Mouse (Mus musculus): Measurements from ENCODE around the gene Tmem252.
A peak's percentile ranks its signal among the peaks of the same experiment; 100 is the strongest.

The Tmem252 gene

DNA sequence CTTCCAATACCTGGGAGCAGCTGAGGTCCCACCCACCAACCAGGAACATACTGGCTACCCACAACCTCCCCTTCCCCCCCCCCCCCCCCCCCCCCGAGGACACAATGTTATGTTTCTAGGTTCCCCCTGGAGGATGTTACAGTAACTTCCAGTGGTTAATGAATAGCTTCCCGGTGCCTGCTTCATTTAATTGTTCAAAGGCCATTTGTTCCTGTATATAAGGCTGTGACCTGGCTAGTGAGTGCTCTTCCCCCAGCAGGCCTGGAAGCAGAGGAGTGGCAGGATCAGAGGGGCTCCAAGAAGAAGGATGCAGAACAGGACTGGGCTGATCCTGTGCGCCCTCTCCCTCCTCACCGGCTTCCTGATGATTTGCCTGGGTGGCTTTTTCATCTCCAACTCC is at the start of gene Tmem252:
Tmem252 (plus strand) TSS at position 247 of the 400 bp plus-strand sequence.
- no peak for DNase-seq (ENCODE audit: low read depth, low spot score)

DNA sequence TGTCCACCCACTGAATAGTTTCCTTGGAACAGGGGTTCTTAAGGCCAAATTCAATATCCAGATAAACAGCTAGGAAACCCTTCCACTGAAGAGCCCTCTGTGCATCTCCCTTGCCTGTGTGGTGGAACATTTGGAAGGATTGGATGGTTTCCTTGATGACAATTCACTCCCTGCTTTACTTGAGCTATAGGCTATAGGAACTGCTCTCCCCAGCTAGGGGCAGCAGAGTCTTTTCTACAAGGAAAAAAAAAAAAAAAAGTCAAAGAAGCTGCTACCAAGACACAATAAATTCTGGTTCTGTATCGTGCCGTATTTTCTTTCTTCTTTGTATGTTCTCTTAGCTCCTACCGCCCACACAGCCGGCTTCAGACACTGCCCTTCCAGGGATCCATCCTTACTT is 45.8 kb upstream of the Tmem252 start:
- peak; percentile 8 for DNase-seq (ENCODE audit: low read depth, low spot score)

DNA sequence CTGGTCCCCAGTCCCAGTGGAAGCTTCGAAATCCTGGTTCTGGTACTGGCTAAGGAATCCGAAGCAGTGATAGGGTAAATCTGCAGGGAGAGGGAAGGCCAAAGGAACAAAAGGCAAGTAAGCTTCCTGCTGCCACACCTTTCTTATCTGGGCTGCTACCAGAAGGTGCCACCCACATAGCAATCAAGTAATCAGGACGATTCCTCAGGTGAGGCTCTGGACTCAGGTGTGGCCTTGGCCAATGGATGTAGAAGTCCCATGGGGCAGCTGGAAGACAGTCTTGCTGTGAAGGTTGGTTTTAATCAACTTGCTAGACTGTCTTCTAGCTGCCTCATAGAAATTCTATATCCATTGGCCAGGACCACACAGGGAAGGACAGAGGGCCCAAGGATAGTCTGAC is 40.8 kb upstream of the Tmem252 start:
- DNase-seq (ENCODE audit: low read depth, low spot score): no peak

DNA sequence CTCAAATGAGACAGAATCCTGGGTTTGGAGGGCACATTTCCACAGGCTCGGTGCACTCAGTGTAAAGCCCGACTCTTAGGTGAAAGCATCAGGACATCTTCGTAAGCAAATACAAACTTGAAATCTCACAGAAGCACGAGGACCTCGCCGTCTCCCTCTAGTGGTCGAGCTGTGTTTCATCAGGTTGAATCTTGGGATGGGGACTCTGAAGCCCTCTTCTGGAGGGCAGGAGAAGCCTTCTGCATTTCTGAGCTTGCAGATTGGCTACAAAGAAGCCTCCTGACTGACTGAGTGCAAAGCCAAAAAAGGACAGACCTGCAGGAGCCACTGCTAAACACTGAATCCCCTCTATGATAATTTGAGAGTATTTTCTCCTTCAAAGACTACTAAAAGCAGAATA is 39.2 kb upstream of the Tmem252 start:
- peak; percentile 91 for DNase-seq (ENCODE audit: low read depth, low spot score)

DNA sequence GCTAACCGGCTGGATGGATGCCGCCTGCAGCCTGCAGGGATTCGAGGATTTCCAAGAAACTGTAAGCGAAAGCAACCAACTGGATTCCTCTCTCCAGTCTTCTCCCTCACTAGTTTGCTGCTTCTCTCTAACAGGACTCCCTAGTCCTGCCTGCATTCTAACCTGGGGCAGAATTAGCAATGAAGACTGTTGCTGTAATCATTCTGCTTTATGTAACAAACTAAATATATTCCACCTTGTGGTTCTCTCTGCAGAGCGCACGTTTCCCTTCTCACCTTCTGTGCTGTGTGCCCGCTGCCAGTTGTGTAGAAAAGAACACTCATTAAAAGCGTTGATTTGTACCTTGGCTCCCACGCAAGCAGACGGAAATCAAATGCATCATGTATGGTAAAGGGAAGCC is 37.2 kb upstream of the Tmem252 start:
- DNase-seq (ENCODE audit: low read depth, low spot score): peak; percentile 59

DNA sequence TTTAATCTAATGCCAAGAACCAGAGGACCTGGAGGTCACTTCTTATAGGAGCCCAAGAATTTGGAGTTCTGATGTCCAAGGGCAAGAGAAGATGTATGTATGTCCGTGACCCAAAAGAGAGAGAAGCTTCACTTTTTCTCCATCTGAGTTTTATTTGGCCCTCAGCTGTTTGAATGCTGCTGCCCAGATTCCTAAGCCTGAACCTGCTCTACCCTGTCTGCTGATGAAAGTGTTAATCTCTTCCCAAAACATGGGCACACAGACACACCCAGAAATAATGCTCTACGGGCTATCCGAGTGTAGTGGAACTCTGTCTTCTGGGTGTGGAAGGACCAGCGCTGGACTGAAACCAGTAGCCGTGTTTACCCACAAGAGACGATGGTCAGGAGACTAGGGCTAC is 35.8 kb upstream of the Tmem252 start:
- DNase-seq (ENCODE audit: low read depth, low spot score): no peak

DNA sequence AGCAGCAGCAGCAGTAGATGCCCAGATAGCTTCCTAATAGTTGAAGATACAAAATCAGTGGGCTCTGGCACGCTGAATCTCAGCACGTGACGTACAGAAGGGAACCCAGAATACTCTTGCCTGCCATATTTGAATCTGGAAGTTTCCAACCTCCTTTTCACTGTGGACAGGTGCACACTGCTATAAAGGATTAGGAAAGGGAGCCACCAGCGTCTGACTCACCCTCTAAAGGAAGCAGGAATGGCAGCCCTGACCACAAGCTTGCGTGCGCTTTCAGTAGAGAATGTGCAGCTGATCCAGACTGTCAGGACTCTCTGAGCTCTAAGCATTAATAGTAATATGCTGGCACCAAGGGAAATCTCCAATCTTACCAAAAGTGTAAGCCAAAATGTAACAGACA is 32.8 kb upstream of the Tmem252 start:
- no peak for DNase-seq (ENCODE audit: low read depth, low spot score)

DNA sequence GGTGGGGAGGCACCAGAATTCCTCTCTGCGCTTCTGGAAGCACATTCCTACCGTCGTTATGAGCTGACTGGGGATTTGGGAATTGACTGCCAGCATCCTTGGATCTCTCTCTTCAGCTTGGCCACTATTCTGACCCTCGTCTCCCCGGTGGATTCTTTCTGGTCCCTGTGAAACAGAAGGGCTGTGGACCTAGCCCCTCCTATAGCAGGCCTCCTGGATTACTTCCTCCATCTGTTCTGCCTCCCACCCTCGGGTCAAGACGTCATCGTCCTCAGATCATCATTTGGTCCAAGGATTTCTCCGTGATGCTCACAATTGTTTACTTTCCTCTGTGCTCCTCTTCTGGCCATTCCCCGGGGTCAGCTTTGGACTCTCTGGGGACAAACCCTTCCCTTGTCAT is 28.8 kb upstream of the Tmem252 start:
- no peak for DNase-seq (ENCODE audit: low read depth, low spot score)

DNA sequence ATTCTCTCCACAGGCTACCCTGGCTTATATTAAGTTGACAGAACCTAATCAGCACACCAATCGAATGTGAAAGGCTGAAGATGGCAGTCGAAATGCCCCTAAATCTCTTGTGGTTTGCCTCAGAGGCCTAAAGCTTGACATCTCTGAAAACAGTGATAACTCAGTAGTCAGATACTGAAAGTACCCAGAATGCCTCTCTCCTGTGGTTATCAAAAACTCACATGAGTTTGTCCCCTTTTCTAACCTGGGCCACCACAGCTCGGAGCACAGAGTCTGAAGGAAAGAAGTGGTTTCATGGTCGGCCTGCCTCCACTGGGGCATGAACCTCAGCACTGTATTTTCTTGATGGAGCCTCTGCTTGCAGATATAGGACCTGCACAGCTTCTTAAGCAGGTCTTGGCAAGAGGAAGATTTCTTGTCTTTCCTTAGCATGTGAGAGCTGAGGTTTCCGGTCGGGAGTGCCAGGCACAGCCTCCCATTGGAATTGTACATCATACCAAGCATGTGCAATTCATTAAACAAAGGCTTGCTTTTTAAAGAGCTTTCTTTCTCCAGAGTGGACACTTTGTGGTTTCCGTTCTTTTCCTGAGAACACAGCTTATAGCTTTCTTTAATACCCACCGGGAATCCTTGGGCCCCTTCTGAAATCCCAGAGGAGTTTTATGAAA is 27.5 kb upstream of the Tmem252 start:
- no peak for DNase-seq (ENCODE audit: low read depth, low spot score)

DNA sequence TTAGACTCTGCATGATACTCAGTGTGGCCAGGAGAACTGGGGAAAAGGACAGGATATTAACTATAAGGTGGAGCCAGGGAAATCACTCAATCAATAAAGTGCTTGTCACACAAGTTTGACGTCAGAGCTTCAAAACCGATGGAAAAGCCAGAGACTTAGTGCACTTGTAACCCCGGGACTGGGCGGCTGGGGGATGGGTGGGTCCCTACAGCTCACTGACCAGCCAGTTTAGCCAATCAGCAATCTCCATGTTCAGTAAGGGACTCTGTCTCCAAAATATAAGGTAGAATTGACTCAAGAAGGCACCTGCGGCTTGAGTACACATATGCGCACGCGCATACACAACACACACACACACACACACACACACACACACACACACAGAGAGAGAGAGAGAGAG is 25.8 kb upstream of the Tmem252 start:
- DNase-seq (ENCODE audit: low read depth, low spot score): no peak

DNA sequence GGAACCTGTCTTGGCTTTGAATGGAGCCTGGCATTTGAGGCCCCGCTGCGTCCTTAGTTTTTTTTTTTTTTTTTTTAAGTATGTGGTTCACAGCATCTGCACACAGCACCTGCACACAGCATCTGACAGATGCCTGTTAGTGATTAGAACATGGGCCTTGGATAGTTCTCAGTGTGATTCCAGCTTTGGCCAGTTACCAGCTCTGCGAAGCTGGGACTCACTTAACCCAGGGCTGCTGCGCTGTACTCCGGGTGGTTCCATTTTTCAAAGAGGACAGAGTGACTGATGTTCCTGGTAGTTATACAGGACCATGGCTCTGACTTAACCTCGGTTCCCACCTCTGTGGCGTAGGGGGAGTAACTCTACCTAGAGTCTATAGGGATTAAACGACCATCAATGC is 23.4 kb upstream of the Tmem252 start:
- no peak for DNase-seq (ENCODE audit: low read depth, low spot score)

DNA sequence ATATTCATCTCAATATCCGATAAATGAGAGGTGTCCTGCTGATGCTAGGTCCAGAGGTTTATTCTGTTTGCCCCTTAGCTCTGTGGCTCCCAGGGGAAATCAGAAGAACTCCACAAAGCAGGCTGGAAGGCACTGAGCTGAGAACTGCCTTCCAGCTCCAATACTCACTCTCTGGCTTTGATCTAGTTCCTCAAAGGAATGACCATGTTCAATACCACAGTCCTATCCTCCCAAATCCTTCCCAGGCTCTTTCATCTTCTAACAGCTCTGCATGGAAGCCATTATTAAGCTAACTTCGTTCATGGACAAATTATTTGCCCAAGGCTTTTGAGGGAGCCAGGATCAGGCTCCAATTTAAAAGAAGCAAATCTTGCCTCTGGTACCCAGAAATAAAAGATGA is 22.2 kb upstream of the Tmem252 start:
- DNase-seq (ENCODE audit: low read depth, low spot score): no peak

DNA sequence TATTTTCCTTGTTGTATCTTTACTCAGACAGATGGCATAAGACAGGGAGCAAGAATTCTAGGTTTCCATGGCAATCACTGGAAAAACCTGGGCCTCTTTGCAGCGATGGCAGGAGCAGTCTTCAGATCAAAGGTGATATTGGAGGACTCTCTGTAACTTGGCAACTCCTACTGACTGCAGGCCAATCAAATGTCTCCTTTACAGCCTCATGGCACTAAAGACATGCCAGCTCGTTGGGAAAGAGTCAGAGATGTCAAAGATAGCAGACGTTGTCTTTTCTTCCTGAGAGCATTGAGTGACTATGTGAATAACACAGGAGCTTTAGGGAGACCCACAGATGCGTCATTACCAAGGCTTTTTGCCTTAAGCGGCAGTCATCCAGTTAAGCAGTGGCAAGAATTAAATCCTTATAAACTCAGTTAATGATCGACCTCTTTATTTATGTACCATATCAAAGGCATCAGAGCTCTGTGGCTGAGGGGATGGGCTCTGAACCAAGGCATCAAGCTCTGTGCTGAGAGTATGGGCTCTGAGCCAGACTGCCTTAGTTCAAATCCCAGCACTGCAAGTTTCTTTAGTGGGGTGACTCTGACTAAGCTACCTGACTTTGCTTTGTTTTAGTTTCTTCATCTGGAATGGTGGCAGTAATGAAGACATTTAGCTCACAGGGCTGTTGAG is 21.3 kb upstream of the Tmem252 start:
- DNase-seq (ENCODE audit: low read depth, low spot score): peak; percentile 44

DNA sequence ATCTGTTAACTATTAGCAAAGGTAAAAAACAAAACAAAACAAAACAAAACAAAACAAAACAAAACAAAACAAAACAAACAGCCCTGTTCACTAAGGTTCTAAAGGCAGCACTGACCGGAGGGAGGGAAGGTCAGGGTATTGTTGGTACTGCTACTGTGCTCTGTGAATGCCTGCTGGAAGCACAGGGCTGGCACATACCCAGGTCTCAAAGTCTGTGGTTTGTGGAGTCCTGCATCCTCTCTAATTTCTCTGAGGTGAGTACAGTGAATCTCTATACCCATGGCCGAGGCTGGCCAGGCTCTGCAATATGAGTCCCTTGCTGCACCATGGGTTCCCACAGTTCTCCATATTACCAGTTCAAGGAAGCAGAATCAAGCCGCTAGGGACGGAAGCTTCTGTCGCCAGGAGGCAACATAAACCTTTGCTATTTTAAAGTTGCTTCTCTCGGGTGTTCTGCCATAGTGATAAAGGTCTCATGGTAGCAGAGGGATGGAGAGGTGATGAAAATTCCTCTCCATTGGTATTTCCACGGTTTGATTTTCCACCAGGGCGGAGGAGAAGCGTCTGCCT is 20.5 kb upstream of the Tmem252 start:
- no peak for DNase-seq (ENCODE audit: low read depth, low spot score)

DNA sequence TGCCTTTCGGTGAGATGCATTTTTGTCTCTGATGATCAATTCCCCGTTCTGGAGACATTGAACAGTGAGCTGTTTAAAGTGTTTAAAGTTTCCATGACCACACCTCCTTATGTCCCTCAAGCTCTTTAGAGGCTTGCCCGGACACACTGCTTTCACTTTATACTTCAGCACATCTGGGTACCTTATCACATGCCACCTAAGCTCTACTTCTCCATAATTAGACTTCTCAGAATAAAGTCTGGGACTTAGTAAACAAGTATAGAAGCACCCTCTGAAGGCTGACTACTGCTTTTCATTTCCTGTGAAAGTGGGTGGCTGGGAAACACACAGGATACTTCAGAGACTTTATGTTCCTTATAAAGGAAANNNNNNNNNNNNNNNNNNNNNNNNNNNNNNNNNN is 16.8 kb upstream of the Tmem252 start:
- DNase-seq (ENCODE audit: low read depth, low spot score): no peak

DNA sequence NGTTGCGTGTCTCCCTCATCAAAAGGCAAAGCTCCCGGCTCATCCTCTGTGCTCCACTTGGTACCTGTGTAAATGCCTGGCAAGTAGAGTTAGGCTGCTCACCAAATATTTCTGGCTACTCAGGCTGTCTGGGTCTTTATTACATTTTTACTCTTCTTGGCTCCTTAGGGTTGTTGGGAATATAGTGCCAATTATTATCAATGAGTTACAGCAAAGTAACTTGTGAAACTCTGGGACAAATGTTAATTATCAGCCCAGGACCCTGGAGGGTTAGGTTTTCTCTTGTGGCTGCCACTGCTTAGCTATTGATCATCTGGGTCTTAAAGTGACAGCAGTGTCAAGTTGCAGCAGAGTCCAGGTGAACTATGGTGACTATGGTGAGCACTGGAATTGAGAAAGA is 11.5 kb upstream of the Tmem252 start:
- DNase-seq (ENCODE audit: low read depth, low spot score): no peak

DNA sequence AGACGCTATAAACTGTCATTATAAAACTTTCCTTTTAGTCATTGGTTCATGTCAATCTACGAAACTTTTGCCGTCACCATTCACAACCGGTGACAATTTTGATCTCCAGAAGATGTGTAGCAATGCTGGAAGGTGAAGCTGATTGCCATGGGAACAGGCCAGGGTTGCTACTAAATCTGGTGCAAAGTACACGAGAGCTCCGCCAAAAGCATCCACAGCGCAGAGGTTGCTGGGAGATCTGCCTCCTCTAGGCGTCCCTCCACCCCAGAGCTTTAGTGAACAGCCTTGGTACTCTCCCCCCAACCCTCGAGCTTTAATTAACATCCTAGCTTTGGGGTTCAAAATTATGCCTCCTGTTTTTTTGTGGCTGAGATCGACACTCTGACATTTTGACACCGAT is 8.0 kb upstream of the Tmem252 start:
- DNase-seq (ENCODE audit: low read depth, low spot score): peak; percentile 74

DNA sequence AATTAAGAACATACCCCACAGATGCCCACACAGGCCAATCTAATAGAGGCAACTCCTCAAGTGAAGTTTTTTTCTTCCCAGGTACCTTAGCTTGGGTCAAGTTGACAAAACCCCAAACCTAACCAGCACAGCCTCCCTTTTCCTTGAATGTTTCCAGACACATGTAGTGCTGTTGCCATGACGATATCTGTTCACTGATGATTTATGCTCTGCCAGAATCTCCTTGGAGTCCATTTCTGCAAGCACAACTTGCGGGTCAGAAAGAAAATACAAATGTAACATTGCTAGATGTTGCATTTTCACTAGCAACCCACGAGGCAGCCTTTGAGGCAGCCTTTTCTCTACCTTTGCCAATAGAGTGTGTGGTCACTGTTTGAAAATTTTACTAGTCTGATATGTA is 6.3 kb upstream of the Tmem252 start:
- no peak for DNase-seq (ENCODE audit: low read depth, low spot score)

DNA sequence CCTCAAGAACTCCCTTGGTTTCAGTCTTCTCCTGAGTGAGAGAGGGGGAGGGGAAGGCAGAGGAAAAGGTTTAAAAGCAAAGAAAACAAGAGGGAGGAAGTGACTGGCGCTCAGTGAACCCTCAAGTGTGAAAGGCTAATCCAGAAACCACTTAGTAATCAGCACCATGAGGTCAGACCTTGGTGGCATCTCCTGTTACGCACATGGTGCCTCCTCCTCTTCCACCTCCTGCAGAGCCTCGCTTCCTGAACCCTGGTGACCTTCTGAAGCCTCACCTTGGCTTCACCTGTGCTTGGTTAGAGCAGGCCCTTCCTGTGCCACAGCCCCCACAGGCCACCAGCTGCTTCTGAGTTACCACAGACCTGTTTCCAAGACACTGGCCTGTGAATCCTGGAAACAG is 2.2 kb upstream of the Tmem252 start:
- DNase-seq (ENCODE audit: low read depth, low spot score): no peak

DNA sequence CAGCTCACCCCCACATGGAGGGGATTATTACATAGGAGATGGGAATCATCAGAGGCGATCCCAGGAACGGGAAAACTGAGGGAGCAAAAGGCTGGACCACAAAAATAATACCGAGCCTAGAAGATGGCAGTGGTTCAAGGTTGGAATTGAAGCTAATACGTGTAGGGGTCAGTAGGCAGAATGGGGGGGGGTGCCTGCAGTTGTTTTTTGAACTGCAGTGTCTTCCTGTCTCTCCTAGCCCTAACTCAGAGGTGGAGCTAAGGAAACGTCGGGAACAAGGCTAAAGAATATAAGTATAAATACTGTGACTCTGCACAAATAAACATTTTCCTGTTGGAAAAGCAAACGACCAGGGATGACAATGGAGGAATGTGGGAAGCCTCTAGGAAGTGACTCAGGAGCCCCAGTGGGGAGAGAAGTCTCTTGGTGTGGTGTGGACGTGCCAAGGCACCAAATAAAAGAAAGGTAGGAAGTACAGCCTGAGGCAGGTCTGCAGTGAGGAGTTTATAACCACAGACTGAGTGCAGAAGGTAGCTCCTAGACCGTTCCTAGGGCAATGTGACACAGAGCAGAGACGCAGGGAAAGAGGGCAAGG is 1.3 kb upstream of the Tmem252 start:
- DNase-seq (ENCODE audit: low read depth, low spot score): no peak

DNA sequence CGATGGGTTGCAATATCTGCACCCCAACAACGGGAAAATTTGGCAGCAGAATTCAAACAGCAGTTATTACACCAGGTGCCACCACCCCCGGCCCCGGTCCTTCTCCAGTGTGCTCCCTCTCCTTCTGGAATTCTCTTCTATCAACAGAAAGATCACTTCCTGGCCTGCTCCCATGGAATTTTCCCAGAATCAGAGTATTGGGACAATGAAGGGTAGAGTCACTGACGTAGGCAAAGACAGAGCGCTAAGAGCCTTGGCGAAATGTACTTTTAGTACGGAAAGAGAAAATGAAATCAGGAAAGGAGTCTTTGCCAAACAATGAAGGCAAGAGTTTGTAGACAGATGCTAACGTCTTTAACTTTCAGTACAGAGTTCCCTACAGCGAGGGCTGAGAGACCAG is 477 bp upstream of the Tmem252 start:
- no peak for DNase-seq (ENCODE audit: low read depth, low spot score)

DNA sequence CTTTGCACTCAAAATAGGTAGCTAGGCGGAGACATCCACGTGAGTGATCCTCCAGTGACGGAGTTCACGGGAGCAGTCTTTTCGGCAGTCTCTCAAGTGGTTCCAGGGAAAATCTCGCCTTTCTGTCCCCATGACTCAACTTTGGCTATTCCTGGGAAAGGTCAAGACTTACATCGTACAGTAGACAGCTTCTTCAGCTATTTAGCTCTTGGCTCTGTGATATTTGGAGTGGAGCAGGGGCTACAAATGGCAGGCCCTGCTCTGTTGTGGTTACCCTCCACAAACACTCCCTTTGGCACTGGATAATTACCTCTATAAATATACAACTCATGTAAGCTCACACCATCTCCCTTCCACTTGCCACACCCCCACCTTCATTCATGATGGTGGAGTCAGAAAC is 2.6 kb downstream of the Tmem252 start:
- no peak for DNase-seq (ENCODE audit: low read depth, low spot score)
